Mouse (Mus musculus) limb, embryonic 14.5 days (tissue): ENCODE data around the gene Chka. TPM values are rescaled to one million over a fixed set of nuclear protein-coding genes. Genes with fewer than 3 reads are reported as not detected.
A peak's percentile ranks its signal among the peaks of the same experiment; 100 is the strongest.

Source experiments
- ATAC-seq: fragments of 200-750 bp; cut with Nextera tagmentation; 2 replicates; pipeline ENCODE4 v1.8.0; 2017; ENCODE audit warnings: low read depth, moderate number of reproducible peaks, moderate TSS enrichment; ENCODE audit not compliant: low FRiP score
- DNase-seq: peaks from one replicate; pipeline ENCODE4 v3.0.0-alpha.2; 2015; ENCODE audit warnings: low spot score
- H3K27ac ChIP-seq: fragments of 300-500 bp; sonication (generic); replicated peaks from 2 replicates; pipeline ENCODE4 v1.5.1; 2014; ENCODE audit warnings: low read depth, mild to moderate bottlenecking, low read length, moderate library complexity, mixed read lengths
- H3K27me3 ChIP-seq: fragments of 300-500 bp; sonication (generic); 2 replicates; pipeline ENCODE4 v1.6.1; 2014; ENCODE audit warnings: low read length, mixed read lengths; ENCODE audit not compliant: control insufficient read depth, insufficient read depth
- H3K36me3 ChIP-seq: fragments of 300-500 bp; sonication (generic); 2 replicates; pipeline ENCODE4 v1.6.1; 2014; ENCODE audit warnings: mild to moderate bottlenecking, low read length, moderate library complexity, mixed read lengths; ENCODE audit not compliant: control insufficient read depth, insufficient read depth
- H3K4me1 ChIP-seq: fragments of 300-500 bp; sonication (generic); 2 replicates; pipeline ENCODE4 v1.6.1; 2014; ENCODE audit warnings: antibody characterized with exemption, low read length, mixed read lengths; ENCODE audit not compliant: control insufficient read depth, insufficient read depth
- H3K4me2 ChIP-seq: fragments of 300-500 bp; sonication (generic); replicated peaks from 2 replicates; pipeline ENCODE4 v1.6.1; 2014; ENCODE audit warnings: low read depth, mild to moderate bottlenecking, low read length, moderate library complexity; ENCODE audit not compliant: severe bottlenecking
- H3K4me3 ChIP-seq: fragments of 300-500 bp; sonication (generic); replicated peaks from 2 replicates; pipeline ENCODE4 v1.5.1; 2014; ENCODE audit warnings: low read length
- H3K9ac ChIP-seq: fragments of 300-500 bp; sonication (generic); 2 replicates; pipeline ENCODE4 v1.6.1; 2014; ENCODE audit warnings: mild to moderate bottlenecking, low read depth, low read length, moderate library complexity; ENCODE audit not compliant: severe bottlenecking
- H3K9me3 ChIP-seq: fragments of 300-500 bp; sonication (generic); 2 replicates; pipeline ENCODE4 v1.6.1; 2016; ENCODE audit warnings: low read length; ENCODE audit not compliant: control insufficient read depth
- POLR2A ChIP-seq: fragments of 200-500 bp; IDR thresholded peaks from 2 replicates; pipeline ENCODE4 v1.8.0; 2012; ENCODE audit warnings: inconsistent platforms, mild to moderate bottlenecking, moderate library complexity, borderline replicate concordance; ENCODE audit not compliant: insufficient read depth, insufficient read length; ENCODE audit errors: extremely low read depth
- WGBS: fragments of 180-500 bp; shearing (Covaris S2); extraction: QIAGEN DNeasy Blood & Tissue Kit; methylation state at CpG from one replicate; pipeline ENCODE4 v1.1.7; 2014; 5-methylcytosine and 5-hydroxymethylcytosine counted together
- polyA plus RNA-seq, 2 experiments: library from polyadenylated mRNA; depleted of rRNA in 1 of 2; stranded (reverse) in 1 of 2; unstranded in 1 of 2; fragments of >200 nt; fragmentation: Nextera tagmentation in 1 of 2; extraction: Ambion mirVana in 1 of 2; gene quantifications; 2 replicates each; pipeline versions ENCODE4 v1.2.1 to v1.2.3; 2012 to 2014

The Chka gene
- polyA plus RNA-seq (2012; rRNA removed) (65.4 and 68.6 TPM in 2 replicates), polyA plus RNA-seq (2014; fragmentation: Nextera tagmentation; extraction: Ambion mirVana) (32.7 and 37.2 TPM in 2 replicates)

DNA sequence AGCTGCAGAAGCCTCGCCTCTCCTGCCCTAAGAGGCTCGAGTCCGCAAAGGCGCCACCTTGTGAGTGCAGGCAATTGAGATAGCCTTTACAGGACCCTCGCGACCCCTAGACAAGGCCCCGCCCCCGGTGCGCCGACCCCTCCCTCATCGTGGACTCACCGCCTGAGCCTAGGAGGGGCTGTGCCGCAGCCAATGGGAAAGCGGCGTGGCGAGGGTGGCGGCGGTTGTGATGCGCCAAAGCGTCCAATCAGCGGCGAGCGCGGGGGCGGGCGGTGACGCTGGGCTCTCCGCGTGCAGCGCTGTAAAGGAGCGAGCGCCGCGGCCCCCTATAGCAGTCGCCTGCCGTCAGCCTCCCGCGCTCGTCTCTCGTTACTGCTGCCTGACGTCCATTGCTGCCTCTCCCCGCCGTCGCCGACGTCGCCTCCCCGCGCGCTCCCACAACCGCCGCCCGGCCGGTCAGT is at the start of gene Chka:
Gene Chka (plus strand): TSS at position 272 of the 461 bp plus-strand sequence.
- no peaks in the 10 kb centered on the region for H3K27me3 ChIP-seq
- peak within 1 kb of the TSS; percentile 95 for H3K27ac ChIP-seq
- H3K4me2 ChIP-seq, result peak within 1 kb of the TSS; percentile 83
- no peaks in the 10 kb centered on the region for H3K36me3 ChIP-seq
- TF ChIP-seq POLR2A, result peak; percentile 93
- peak within 1 kb of the TSS; percentile 83 for H3K9ac ChIP-seq
- H3K4me3 ChIP-seq, result peak within 1 kb of the TSS; percentile 89
- ATAC-seq (peak; percentile 98), DNase-seq (peak; percentile 97)
- under 1% methylated on average over 27 of the region's 54 CpGs for WGBS
- peaks cover 29% of the 10 kb centered on the region for H3K4me1 ChIP-seq
- no peaks in the 10 kb centered on the region for H3K9me3 ChIP-seq

DNA sequence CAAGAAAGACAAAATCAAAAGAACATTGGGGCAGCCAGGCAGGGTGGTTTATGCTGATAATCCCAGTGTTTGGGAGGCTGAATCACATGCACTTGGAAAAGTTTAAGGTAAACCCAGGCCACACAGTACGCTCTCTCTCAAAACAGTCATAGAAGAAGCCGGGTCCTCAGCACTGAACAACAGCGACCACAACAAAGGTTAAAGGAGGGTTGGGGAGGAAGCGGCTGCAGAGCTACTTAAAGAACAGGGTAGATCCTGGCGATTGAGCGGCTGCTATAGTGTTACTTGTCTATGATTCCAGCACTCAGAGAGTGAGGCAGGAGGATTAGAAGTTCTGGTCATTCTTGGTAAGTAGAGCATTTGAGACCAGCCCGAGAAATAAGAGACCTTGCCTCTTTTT is 46.0 kb upstream of the Chka start:
- Histone ChIP-seq H3K4me3 (no peak overlapping the region), H3K27me3 (no peaks in the 10 kb centered on the region), H3K36me3 (peaks cover 94% of the 10 kb centered on the region), H3K27ac (no peak overlapping the region), H3K9ac (no peak overlapping the region), H3K4me1 (no peaks in the 10 kb centered on the region), H3K4me2 (no peak overlapping the region), H3K9me3 (no peaks in the 10 kb centered on the region)
- no peak for DNase-seq
- ATAC-seq, result no peak
- 89% methylated on average over 7 of the region's 7 CpGs for WGBS
- TF ChIP-seq POLR2A, result no peak

DNA sequence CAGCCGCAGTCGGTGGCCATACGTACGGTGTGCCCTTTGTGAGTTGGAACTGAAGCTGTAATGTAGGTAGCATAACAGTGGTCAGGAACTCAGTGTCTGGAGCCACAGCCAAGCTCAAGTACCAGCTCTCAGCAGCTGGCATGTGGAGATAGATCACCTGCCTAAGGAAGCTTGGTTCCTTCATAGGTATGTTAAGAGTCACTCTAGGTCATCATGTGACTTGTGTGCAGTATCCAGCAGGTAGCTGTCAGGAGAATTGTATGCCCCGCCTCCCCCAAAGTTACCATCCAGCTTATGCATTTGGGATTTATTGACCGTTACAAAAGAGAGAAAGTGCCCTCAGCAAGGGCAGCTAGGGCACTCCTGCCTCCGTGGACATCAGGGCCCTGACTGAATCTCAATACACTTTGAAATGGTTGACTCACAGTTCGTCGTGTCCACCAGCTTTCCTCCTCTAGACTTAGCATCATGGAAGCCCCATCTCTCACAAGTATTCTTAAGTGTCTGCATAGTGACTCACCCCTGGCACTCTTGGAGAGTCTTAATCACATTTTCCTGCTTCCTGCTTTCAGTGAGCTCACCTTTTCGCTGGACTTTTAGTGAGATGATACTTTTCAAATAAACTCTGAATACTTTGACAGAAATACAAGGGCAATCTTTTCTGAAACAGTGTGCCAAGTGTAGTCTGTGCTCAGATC is 40.9 kb upstream of the Chka start:
- DNase-seq (no peak), ATAC-seq (no peak)
- no peak for TF ChIP-seq POLR2A
- Histone ChIP-seq H3K9ac (no peak overlapping the region), H3K4me1 (no peaks in the 10 kb centered on the region), H3K4me3 (no peak overlapping the region), H3K27ac (no peak overlapping the region), H3K27me3 (no peaks in the 10 kb centered on the region), H3K9me3 (no peaks in the 10 kb centered on the region), H3K36me3 (peaks cover 88% of the 10 kb centered on the region), H3K4me2 (no peak overlapping the region)
- 91% methylated on average over 10 of the region's 10 CpGs for WGBS

DNA sequence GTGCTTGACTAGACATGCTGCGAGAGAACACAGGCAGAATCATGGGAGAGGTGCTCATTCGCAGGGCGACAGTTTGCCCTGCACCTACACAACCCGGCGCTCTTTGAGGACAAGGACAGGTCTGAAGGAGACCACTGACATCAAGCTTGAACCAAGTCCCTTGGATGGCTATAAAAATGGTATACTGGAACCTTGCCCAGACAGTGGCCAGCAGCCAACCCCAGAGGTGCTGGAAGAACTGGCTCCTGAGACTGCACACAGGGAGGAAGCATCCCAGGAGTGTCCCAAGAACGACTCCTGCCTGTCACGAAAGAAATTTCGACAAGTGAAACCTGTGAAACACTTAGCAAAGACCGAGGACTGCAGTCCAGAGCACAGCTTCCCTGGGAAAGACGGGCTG is 37.1 kb upstream of the Chka start:
- Histone ChIP-seq H3K4me2 (no peak overlapping the region), H3K9me3 (no peaks in the 10 kb centered on the region), H3K36me3 (peaks cover 70% of the 10 kb centered on the region), H3K27me3 (no peaks in the 10 kb centered on the region), H3K4me1 (no peaks in the 10 kb centered on the region), H3K4me3 (no peak overlapping the region), H3K9ac (no peak overlapping the region), H3K27ac (no peak overlapping the region)
- no peak for TF ChIP-seq POLR2A
- 89% methylated on average over 10 of the region's 10 CpGs for WGBS
- DNase-seq (no peak), ATAC-seq (no peak)

DNA sequence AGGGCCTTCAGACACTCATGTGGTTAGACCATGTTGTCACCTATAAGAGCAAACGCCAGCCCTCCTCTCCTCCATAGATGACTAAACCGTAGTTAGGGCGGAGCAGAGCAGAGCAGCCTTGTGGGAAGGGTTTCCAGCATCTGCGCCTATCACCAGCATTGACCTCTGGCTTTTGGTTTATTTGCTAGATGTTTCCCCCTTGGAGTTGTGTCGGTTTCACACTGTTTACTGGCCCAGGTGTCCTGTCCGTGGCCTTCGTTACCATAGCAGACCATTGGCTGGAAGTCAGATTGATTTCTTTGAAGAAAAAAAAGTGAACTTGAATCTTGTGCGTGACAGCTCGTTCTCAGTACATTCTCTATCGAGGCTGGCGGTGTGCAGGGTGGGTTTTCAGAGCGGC is 35.7 kb upstream of the Chka start:
- H3K36me3 ChIP-seq, result peaks cover 56% of the 10 kb centered on the region
- no peaks in the 10 kb centered on the region for H3K27me3 ChIP-seq
- no peak for DNase-seq
- WGBS, result 76% methylated on average over 12 of the region's 12 CpGs
- H3K4me1 ChIP-seq, result no peaks in the 10 kb centered on the region
- no peak for TF ChIP-seq POLR2A
- H3K27ac ChIP-seq, result no peak overlapping the region
- no peaks in the 10 kb centered on the region for H3K9me3 ChIP-seq
- no peak for ATAC-seq
- no peak overlapping the region for H3K4me3 ChIP-seq
- no peak overlapping the region for H3K9ac ChIP-seq
- H3K4me2 ChIP-seq, result no peak overlapping the region
